Comparison of ENCODE assay signal across 12 mouse cellular contexts in the genomic region with DNA sequence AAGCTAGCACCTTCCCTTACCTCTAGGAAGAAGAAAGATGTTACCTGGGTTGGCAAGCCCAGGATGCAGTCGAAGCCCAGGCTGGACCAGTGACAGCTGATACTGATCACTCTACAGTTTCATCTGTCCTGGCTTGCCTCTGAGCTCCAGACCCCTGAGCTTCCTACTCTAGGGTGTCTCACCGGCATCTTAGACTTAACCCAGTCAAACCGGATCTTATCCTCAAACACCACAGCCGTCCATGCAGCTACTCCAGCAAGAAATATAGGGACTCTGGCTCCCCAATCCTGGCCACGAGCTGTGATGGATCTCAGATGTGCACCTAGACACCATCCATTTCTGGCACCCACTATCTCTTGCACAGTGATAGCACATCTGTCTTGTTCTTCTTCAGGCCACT.
DNase-seq lines count a peak whose midpoint lies in the region; ATAC-seq and TF ChIP-seq lines count a peak whose summit lies in the region.
"Had no signal": no experiment of that assay in that cellular context is flagged by ENCODE, and none has a peak within 500 bp of the region (broad histone marks: within the 10 kb centered on the region; RNA-seq: fewer than 3 reads in every experiment).

No protein-coding gene starts in this region.

- H3K27me3 ChIP-seq in heart, embryonic 13.5 days (replicated peaks) = no peaks in the 10 kb centered on the region
- no peaks in the 10 kb centered on the region for H3K27me3 ChIP-seq in lung, embryonic 15.5 days
- no peaks in the 10 kb centered on the region for H3K27me3 ChIP-seq in embryonic facial prominence, embryonic 14.5 days (replicated peaks; ENCODE audit: control insufficient read depth, insufficient read depth, low read length)
- no peaks in the 10 kb centered on the region for H3K27me3 ChIP-seq in liver, postnatal 0 days (ENCODE audit: insufficient read depth, low read length)
- H3K27me3 ChIP-seq: midbrain, embryonic 12.5 days; neural tube, embryonic 15.5 days had no signal

- 81% methylated on average over 5 of the region's 5 CpGs for WGBS in heart, embryonic 13.5 days
- WGBS in lung, embryonic 15.5 days = 65% methylated on average over 5 of the region's 5 CpGs
- WGBS in embryonic facial prominence, embryonic 14.5 days = 75% methylated on average over 5 of the region's 5 CpGs
- 72% methylated on average over 5 of the region's 5 CpGs for WGBS in liver, postnatal 0 days (ENCODE audit: insufficient replicate concordance)

- TF ChIP-seq EP300 in liver, postnatal 0 days (IDR thresholded peaks at IDR 0.05; ENCODE audit: low read depth) = no peak

- H3K4me2 ChIP-seq in heart, embryonic 13.5 days = no peak overlapping the region
- H3K4me2 ChIP-seq in lung, embryonic 15.5 days = no peak overlapping the region
- H3K4me2 ChIP-seq in embryonic facial prominence, embryonic 14.5 days (ENCODE audit: low read depth, low read length) = no peak overlapping the region
- H3K4me2 ChIP-seq in liver, postnatal 0 days (ENCODE audit: low read depth, low read length) = no peak overlapping the region
- H3K4me2 ChIP-seq: midbrain, embryonic 12.5 days; neural tube, embryonic 15.5 days had no signal

- no peak overlapping the region for H3K4me3 ChIP-seq in heart, embryonic 13.5 days
- H3K4me3 ChIP-seq in lung, embryonic 15.5 days = no peak overlapping the region
- H3K4me3 ChIP-seq in embryonic facial prominence, embryonic 14.5 days (ENCODE audit: low read depth, low read length) = no peak overlapping the region
- H3K4me3 ChIP-seq in liver, postnatal 0 days (ENCODE audit: low read depth, low read length) = no peak overlapping the region
- H3K4me3 ChIP-seq: midbrain, embryonic 12.5 days; neural tube, embryonic 15.5 days had no signal

- no peak overlapping the region for H3K9ac ChIP-seq in heart, embryonic 13.5 days
- no peak overlapping the region; the same call in 1 of the 2 replicates for H3K9ac ChIP-seq in lung, embryonic 15.5 days
- no peak overlapping the region for H3K9ac ChIP-seq in embryonic facial prominence, embryonic 14.5 days (ENCODE audit: low read depth, low read length)
- no peak overlapping the region for H3K9ac ChIP-seq in liver, postnatal 0 days (replicated peaks)
- H3K9ac ChIP-seq: midbrain, embryonic 12.5 days; neural tube, embryonic 15.5 days had no signal

- no peaks in the 10 kb centered on the region for H3K9me3 ChIP-seq in heart, embryonic 13.5 days
- no peaks in the 10 kb centered on the region for H3K9me3 ChIP-seq in lung, embryonic 15.5 days
- no peaks in the 10 kb centered on the region for H3K9me3 ChIP-seq in embryonic facial prominence, embryonic 14.5 days (ENCODE audit: control insufficient read depth, low read length)
- no peaks in the 10 kb centered on the region for H3K9me3 ChIP-seq in liver, postnatal 0 days (ENCODE audit: low read length)
- H3K9me3 ChIP-seq: midbrain, embryonic 12.5 days; neural tube, embryonic 15.5 days had no signal

- intact Hi-C loops in heart, postnatal 14 days (cut with DNase I) = loop anchor here (2.0 kb wide), 1 partner anchor 17 kb away; no protein-coding TSS in a partner anchor

- no peaks in the 10 kb centered on the region for H3K36me3 ChIP-seq in heart, embryonic 13.5 days
- no peaks in the 10 kb centered on the region for H3K36me3 ChIP-seq in lung, embryonic 15.5 days
- no peaks in the 10 kb centered on the region for H3K36me3 ChIP-seq in embryonic facial prominence, embryonic 14.5 days (ENCODE audit: control insufficient read depth, insufficient read depth, low read length)
- peaks cover 3% of the 10 kb centered on the region for H3K36me3 ChIP-seq in liver, postnatal 0 days (replicated peaks; ENCODE audit: insufficient read depth, low read length)
- H3K36me3 ChIP-seq: midbrain, embryonic 12.5 days; neural tube, embryonic 15.5 days had no signal

- DNase-seq in heart, postnatal 14 days = no peak
- no peak for DNase-seq in lung, postnatal 10 days
- no peak for DNase-seq in embryonic facial prominence, embryonic 14.5 days (ENCODE audit: low spot score)
- DNase-seq in liver, postnatal 0 days = no peak
- no peak for DNase-seq in natural killer cell, adult 2 months (ENCODE audit: low spot score in 2 of 2)
- no peak for DNase-seq in frontal cortex, postnatal 10 days (ENCODE audit: low spot score in 2 of 2)
- DNase-seq: left cerebral cortex, postnatal 4 days; right cerebral cortex, postnatal 4 days had no signal

- no peak for TF ChIP-seq CTCF in liver, postnatal 0 days (IDR thresholded peaks at IDR 0.05; ENCODE audit: low read depth)

- peak overlapping the region; percentile 87 for H3K27ac ChIP-seq in heart, embryonic 13.5 days (replicated peaks)
- peak overlapping the region; percentile 86 for H3K27ac ChIP-seq in lung, embryonic 15.5 days
- peak overlapping the region; percentile 73; the same call in 1 of the 2 replicates for H3K27ac ChIP-seq in embryonic facial prominence, embryonic 14.5 days (replicated peaks; ENCODE audit: low read depth, low read length)
- peak overlapping the region; percentile 89 for H3K27ac ChIP-seq in liver, postnatal 0 days (ENCODE audit: low read depth)

- H3K4me1 ChIP-seq in heart, embryonic 13.5 days = peaks cover 67% of the 10 kb centered on the region
- H3K4me1 ChIP-seq in lung, embryonic 15.5 days = peaks cover 40% of the 10 kb centered on the region
- peaks cover 20% of the 10 kb centered on the region for H3K4me1 ChIP-seq in embryonic facial prominence, embryonic 14.5 days (ENCODE audit: control insufficient read depth, insufficient read depth, low read length)
- peaks cover 29% of the 10 kb centered on the region for H3K4me1 ChIP-seq in liver, postnatal 0 days (ENCODE audit: insufficient read depth)

- no peak for ATAC-seq in heart, embryonic 13.5 days (ENCODE audit: extremely low read depth, insufficient number of reproducible peaks, low FRiP score, low TSS enrichment)
- ATAC-seq in lung, embryonic 15.5 days (ENCODE audit: borderline replicate concordance, extremely low read depth, low FRiP score, low TSS enrichment) = no peak
- no peak for ATAC-seq in embryonic facial prominence, embryonic 14.5 days (ENCODE audit: low read depth)
- ATAC-seq in liver, postnatal 0 days = no peak
